Mouse (Mus musculus) lung, postnatal 14 days (tissue): ENCODE measurements at regions not wholly inside any gene's neighbourhood (a gene's known extent, or its start where the extent isn't known, plus 50 kb on each side); places are given as distances from the start of the nearest gene placed in this dataset.
A peak's percentile ranks its signal among the peaks of the same experiment; 100 is the strongest.

Experiments used
- DNase-seq: peaks from one replicate; pipeline ENCODE4 v3.0.0; 2021

DNA sequence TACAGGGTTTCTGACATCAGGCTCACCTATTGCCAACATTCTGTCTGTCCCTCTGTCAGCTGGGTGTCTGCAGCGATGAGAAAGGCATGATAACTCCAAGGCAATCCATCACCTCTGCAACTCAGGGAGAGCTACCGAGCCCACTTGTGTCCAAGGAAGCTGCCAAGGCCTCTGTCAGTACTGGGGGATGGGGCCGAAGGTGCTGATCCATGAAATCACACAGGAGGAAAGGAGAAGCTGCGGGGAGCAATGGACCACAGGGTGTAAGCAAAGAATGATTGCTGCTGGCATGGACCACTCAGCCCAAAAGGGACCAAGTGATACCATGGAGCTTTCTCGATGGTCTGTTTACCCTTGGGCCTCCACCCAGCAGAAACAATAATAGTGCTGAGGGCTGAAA, 67.5 kb upstream of the Mid1ip1 start:
- no peak for DNase-seq

DNA sequence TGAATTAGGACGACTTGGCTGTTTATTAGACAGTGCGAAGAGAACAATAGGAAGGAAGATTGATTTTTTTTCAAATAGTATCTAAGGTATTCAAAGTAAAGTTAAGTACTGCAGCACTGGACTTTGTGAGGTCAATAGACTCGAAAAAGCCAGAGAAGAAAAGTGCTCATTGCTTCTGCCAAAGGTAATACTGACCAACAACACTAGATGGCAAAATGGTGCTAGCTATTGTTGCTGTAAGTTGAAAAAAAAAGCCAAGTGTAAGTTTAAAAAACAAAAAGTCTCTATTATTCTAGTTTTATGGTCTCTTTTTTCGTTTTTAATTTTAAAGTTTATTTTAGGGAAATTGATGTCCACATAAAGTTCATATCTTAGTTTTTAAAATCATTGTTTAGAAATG, 63.9 kb upstream of the Mid1ip1 start:
- DNase-seq: peak; percentile 9
